Mouse (Mus musculus): ENCODE data around the gene Disp1. TPM values are rescaled to one million over a fixed set of nuclear protein-coding genes. Genes with fewer than 3 reads are reported as not detected.

The Disp1 gene
- polyA plus RNA-seq, 1 experiment: 5.2 TPM

GRCm38 (mm10) chr1:183047913-183048523, 173.3 kb downstream of the Disp1 start:
- 21% methylated on average over 5 of the region's 5 CpGs for WGBS
- Histone ChIP-seq H3K27ac (ENCODE audit: insufficient read depth, low read length) (no peak overlapping the region), H3K4me1 (ENCODE audit: control insufficient read depth, insufficient read depth, low read length) (peaks cover 6% of the 10 kb centered on the region), H3K4me3 (replicated peaks; ENCODE audit: insufficient read depth, low read depth, low read length) (no peak overlapping the region), H3K27me3 (ENCODE audit: control insufficient read depth, insufficient read depth, low read length) (no peaks in the 10 kb centered on the region)
- TF ChIP-seq CTCF (IDR thresholded peaks at IDR 0.05; ENCODE audit: borderline replicate concordance, insufficient read depth, low read depth, low read length) (no peak), POLR2A (IDR thresholded peaks at IDR 0.05; ENCODE audit: borderline replicate concordance, insufficient read depth, low read length) (no peak)
- DNase-seq: no peak

- no peak for DNase-seq
- Histone ChIP-seq H3K4me3 (replicated peaks; ENCODE audit: insufficient read depth, low read depth, low read length) (no peak overlapping the region), H3K4me1 (ENCODE audit: control insufficient read depth, insufficient read depth, low read length) (peaks cover 6% of the 10 kb centered on the region), H3K27ac (ENCODE audit: insufficient read depth, low read length) (no peak overlapping the region), H3K27me3 (ENCODE audit: control insufficient read depth, insufficient read depth, low read length) (no peaks in the 10 kb centered on the region)
- TF ChIP-seq CTCF (IDR thresholded peaks at IDR 0.05; ENCODE audit: borderline replicate concordance, insufficient read depth, low read depth, low read length) (no peak), POLR2A (IDR thresholded peaks at IDR 0.05; ENCODE audit: borderline replicate concordance, insufficient read depth, low read length) (no peak)
- WGBS: 22% methylated on average over 7 of the region's 7 CpGs
These were observed 174.0 kb downstream of the Disp1 start for GRCm38 (mm10) chr1:183047191-183047912.

- Histone ChIP-seq H3K27ac (ENCODE audit: insufficient read depth, low read length) (no peak overlapping the region), H3K27me3 (ENCODE audit: control insufficient read depth, insufficient read depth, low read length) (no peaks in the 10 kb centered on the region), H3K4me3 (replicated peaks; ENCODE audit: insufficient read depth, low read depth, low read length) (no peak overlapping the region), H3K4me1 (ENCODE audit: control insufficient read depth, insufficient read depth, low read length) (peaks cover 6% of the 10 kb centered on the region)
- no peak for TF ChIP-seq CTCF (IDR thresholded peaks at IDR 0.05; ENCODE audit: borderline replicate concordance, insufficient read depth, low read depth, low read length)
- WGBS: 74% methylated on average over 12 of the region's 12 CpGs
- no peak for DNase-seq
These were observed 175.2 kb downstream of the Disp1 start for GRCm38 (mm10) chr1:183046081-183046480.

DNA sequence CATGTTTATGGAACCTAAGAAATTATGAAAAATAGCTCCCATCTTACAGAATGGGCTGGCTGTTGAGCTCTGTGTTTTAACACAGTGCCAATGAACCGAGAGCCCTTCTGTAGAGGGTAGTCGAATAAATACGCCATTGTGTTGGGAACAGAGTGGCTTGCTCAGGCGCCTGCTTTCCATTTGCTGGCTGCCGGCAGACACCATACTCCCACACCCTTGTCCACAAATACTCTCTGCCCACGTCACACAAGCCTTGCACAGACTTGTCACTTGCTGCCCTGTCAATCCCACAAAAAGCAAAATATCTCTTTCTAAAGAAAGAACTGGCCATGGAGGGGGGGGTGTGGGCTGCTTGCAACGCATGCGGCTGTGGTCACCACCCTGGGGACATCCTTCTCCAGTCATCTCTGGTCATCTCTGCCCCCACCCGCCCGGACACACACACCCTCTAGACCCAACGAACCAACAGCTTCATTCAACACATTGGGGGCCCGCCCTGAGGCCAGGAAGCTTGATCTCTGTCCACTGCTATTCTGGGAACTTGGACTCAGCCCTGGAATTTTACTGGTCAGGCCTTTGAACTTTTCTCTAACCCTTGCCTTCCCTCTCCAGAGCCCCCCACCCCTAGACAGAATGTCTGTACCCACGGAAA, 178.0 kb downstream of the Disp1 start:
- no peak for DNase-seq
- Histone ChIP-seq H3K4me3 (replicated peaks; ENCODE audit: insufficient read depth, low read depth, low read length) (no peak overlapping the region), H3K27me3 (ENCODE audit: control insufficient read depth, insufficient read depth, low read length) (no peaks in the 10 kb centered on the region), H3K4me1 (ENCODE audit: control insufficient read depth, insufficient read depth, low read length) (peaks cover 12% of the 10 kb centered on the region), H3K27ac (ENCODE audit: insufficient read depth, low read length) (no peak overlapping the region)
- WGBS: 88% methylated on average over 13 of the region's 13 CpGs
- TF ChIP-seq POLR2A (IDR thresholded peaks at IDR 0.05; ENCODE audit: borderline replicate concordance, insufficient read depth, low read length): no peak
- TF ChIP-seq CTCF (IDR thresholded peaks at IDR 0.05; ENCODE audit: borderline replicate concordance, insufficient read depth, low read depth, low read length): no peak

- no peak for TF ChIP-seq POLR2A (IDR thresholded peaks at IDR 0.05; ENCODE audit: borderline replicate concordance, insufficient read depth, low read length)
- no peak for TF ChIP-seq CTCF (IDR thresholded peaks at IDR 0.05; ENCODE audit: borderline replicate concordance, insufficient read depth, low read depth, low read length)
- peaks cover 6% of the 10 kb centered on the region for H3K4me1 ChIP-seq (ENCODE audit: control insufficient read depth, insufficient read depth, low read length)
- no peak overlapping the region for H3K27ac ChIP-seq (ENCODE audit: insufficient read depth, low read length)
- WGBS: 31% methylated on average over 6 of the region's 7 CpGs
- H3K27me3 ChIP-seq (ENCODE audit: control insufficient read depth, insufficient read depth, low read length): no peaks in the 10 kb centered on the region
- DNase-seq: no peak
- no peak overlapping the region for H3K4me3 ChIP-seq (replicated peaks; ENCODE audit: insufficient read depth, low read depth, low read length)
These were observed 179.6 kb downstream of the Disp1 start for GRCm38 (mm10) chr1:183041703-183042102.

DNA sequence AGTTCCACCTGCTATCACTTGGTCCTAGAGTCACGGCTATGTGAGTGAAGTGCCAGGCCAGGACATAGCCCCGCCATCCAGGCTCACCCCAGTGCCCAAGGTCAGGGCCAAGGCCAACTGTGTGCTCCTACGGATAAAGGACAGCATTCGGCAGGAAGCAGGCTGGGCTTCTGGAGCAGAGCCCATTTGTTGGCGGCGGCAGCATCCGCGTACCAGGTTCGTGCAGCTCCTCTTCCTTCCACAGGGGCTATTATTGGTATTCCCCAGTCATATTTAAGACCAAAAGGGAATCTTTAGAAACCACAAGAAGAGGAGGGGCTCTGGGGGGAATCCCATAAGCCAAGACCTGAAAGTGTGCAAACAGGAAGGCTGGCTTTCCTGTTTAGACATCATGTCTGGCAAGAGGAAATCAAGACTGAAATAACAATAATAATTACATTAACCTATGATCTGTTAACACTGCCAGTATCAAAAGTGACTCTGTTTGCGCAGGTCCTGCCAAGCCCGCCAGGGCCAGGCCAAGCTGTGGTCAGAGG, 180.4 kb downstream of the Disp1 start:
- 12% methylated on average over 11 of the region's 11 CpGs for WGBS
- no peak overlapping the region for H3K27ac ChIP-seq (ENCODE audit: insufficient read depth, low read length)

DNA sequence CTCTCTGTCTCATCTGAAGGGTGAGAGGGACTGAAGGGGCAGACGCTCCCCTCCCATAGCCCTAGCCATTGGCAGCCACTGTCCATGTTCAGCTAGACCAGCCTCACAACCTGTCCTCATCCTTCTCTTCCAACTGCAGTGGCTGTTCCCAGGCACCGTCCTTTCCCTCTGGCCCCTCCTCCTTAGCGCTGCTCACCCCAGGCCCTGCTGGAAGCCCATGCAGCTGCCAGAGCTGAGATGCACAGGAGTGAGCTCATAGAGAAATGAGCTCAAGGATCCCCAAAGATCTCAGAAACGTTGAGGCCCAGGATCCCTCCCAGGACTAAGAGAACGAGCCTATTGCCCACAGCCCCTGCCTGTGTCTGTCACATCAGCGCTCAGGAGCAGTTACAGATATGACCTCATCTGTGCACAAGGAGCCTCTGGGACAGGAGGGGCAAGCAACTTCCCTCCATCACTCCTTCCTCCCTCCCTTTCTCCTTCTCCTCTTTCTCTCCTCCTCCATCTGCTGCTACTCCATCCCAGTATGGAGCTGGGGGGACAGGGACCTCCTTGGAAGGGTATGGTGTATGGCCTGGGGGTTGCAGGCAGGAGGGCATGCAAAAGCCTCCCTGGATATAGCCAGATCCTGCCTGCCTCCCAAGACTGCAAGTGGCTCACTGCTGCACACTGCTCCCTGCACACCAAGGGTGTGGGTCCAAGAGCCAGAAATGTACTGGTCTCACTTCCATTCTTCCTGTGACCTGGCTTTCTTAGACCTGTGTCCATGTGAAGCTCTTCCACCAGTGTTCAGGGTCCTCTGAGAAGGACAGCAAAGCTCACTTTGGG, 181.2 kb downstream of the Disp1 start:
- 56% methylated on average over 6 of the region's 6 CpGs for WGBS
- TF ChIP-seq CTCF (IDR thresholded peaks at IDR 0.05; ENCODE audit: borderline replicate concordance, insufficient read depth, low read depth, low read length): no peak
- TF ChIP-seq POLR2A (IDR thresholded peaks at IDR 0.05; ENCODE audit: borderline replicate concordance, insufficient read depth, low read length): no peak

More for the DNA sequence above, 180.4 kb downstream of the Disp1 start:
- H3K4me1 ChIP-seq (ENCODE audit: control insufficient read depth, insufficient read depth, low read length): peaks cover 6% of the 10 kb centered on the region
- TF ChIP-seq CTCF (IDR thresholded peaks at IDR 0.05; ENCODE audit: borderline replicate concordance, insufficient read depth, low read depth, low read length) (no peak), POLR2A (IDR thresholded peaks at IDR 0.05; ENCODE audit: borderline replicate concordance, insufficient read depth, low read length) (no peak)
- no peak overlapping the region for H3K4me3 ChIP-seq (replicated peaks; ENCODE audit: insufficient read depth, low read depth, low read length)
- H3K27me3 ChIP-seq (ENCODE audit: control insufficient read depth, insufficient read depth, low read length): no peaks in the 10 kb centered on the region
- no peak for DNase-seq

More for the DNA sequence above, 181.2 kb downstream of the Disp1 start:
- no peak overlapping the region for H3K27ac ChIP-seq (ENCODE audit: insufficient read depth, low read length)
- no peaks in the 10 kb centered on the region for H3K27me3 ChIP-seq (ENCODE audit: control insufficient read depth, insufficient read depth, low read length)
- no peak overlapping the region for H3K4me3 ChIP-seq (replicated peaks; ENCODE audit: insufficient read depth, low read depth, low read length)
- no peak for DNase-seq
- H3K4me1 ChIP-seq (ENCODE audit: control insufficient read depth, insufficient read depth, low read length): peaks cover 6% of the 10 kb centered on the region
